Mouse (Mus musculus): ENCODE data around the gene Anapc7.

Gene Anapc7

DNA sequence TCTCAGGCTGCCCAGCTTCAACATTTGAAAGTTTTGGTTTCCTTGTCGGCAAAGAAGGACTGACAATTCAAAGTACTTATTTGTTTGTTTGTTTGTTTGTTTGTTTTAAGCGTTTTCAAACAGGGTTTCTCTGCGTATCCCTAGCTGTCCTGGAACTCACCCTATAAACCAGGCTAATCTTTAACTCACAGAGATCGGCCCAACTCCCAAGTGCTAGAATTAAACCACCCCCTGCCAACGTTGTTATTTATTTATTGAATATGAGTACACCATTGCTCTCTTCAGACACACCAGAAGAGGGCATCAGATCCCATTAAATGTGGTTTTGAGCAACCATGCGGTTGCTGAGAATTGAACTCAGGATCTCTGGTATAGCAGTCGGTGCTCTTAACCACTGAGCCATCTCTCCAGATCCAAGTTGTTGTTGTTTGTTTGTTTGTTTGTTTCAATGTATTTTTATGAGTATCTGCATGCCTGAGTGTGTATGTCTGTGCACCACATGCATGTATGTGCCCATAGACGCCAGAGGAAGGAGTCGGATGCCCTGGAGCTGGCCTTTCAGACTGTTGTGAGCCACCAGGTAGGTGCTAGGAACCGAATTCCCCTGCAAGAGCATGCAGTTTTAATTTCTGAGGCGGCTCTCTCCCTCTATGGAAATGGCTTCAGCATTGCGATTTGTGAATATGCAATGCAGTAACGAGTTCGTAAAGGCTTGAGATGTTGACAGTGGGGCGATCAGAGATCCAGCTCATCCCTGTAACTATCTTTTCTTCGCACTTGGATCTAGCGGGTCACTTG lies at the start of gene Anapc7:
Gene Anapc7, plus strand, starts transcription at position 423 of the 798 bp plus-strand sequence.
- DNase-seq (ENCODE audit: low read depth in 1 of 2, low spot score in 2 of 2), result no peak

DNA sequence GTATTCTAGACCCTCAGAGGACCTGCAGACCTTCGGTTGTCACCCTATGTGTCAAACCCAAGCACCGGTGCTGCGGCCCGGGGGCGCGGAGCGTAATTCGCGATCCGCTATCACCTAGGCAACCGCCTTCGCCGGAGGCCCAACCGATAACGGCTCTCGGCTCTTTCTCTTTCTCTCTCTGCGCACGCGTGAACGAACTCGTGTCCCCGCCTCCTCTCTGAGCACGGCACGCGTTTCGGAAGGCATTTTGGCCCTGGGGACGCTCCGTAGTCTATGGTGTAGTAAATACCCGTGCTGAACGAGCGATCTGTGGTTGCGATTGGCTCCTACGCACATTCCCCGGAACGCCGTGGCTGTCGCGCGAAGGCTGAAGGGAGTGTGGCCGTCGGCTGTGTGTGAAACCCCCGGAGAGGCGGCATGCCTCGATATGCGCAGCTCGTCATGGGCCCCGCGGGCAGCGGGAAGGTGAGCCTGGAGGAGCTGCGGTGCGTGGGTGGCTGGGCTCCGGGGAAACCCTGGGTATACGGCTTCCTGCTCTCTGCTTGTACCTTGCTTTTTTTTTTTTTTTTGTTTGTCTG lies 49.2 kb upstream of the Anapc7 start, which contains the start of gene Fam216a:
Gene Fam216a, minus strand, starts transcription at position 173 of the 578 bp plus-strand sequence.
- DNase-seq (ENCODE audit: low read depth in 1 of 2, low spot score in 2 of 2), result peak; percentile 91 to 94

DNA sequence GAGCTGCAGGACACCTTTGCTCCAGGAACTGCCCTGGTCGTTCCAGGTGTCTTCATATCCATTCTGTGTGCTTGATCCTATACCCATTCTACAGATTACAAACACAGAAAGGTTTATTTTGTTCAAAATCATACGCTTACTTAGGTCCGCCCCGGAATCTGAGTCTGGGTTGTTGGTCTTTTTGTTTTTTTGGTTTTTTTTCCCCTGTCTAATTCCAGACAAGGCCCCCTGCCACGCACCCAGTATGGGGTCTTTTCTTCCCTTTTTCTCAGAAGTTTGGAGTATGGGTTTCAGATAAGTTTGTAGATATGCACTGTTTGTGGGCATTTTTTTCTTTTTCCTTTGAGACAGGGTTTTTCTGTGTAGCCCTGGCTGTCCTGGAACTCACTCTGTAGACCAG lies 48.6 kb upstream of the Anapc7 start:
- no peak for DNase-seq (ENCODE audit: low read depth in 1 of 2, low spot score in 2 of 2)

DNA sequence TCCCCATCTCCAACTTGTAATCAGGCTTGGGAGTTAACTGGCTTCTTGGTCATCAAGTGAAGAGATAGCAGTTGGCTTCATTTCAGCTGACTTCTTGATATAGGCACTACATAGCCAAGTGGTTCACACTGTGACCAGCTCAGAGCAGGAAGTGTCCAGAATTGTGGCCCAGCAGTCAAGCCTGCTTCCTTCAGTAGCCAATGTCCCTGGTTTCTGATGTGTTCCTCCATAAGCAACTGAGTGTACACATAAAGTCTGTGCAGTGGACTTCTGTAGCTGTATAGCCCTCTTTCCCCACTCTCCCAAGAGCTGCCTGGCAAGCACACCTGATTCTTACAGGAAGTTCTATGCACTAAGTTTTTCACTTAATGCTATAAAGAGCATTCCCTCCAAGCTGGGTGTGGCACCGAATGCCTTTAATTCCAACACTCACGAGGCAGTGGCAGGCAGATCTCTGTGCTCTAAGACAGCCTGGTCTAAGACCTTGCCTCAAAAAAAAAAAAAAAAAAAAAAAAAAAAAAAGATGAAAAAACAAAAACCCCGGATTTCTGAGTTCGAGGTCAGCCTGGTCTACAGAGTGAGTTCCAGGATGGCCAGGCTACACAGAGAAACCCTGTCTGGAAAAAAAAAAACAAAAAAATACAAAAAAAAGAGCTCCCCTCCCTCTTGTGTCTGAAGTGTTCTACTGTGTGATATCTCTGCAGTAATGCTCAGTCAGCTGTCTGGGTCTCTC lies 44.2 kb upstream of the Anapc7 start:
- no peak for DNase-seq (ENCODE audit: low read depth in 1 of 2, low spot score in 2 of 2)

DNA sequence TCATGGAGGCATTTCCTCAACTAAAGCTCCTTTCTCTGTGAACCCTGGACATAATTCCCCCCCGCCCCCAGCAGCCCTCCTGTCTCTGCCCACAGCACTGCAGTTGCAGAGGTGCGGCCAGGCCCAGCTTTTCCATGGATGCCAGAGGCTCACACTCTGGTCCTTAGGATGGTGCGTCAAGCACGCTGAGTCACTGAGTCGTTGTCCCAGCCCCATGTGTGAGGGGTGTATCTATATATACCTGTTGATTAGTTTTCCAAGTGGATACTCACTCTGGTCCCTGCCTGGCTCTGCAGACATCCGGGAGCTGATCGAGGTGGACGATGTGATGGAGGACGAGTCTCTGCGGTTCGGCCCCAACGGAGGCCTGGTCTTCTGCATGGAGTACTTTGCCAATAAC lies 43.3 kb upstream of the Anapc7 start:
- DNase-seq (ENCODE audit: low read depth in 1 of 2, low spot score in 2 of 2), result no peak

DNA sequence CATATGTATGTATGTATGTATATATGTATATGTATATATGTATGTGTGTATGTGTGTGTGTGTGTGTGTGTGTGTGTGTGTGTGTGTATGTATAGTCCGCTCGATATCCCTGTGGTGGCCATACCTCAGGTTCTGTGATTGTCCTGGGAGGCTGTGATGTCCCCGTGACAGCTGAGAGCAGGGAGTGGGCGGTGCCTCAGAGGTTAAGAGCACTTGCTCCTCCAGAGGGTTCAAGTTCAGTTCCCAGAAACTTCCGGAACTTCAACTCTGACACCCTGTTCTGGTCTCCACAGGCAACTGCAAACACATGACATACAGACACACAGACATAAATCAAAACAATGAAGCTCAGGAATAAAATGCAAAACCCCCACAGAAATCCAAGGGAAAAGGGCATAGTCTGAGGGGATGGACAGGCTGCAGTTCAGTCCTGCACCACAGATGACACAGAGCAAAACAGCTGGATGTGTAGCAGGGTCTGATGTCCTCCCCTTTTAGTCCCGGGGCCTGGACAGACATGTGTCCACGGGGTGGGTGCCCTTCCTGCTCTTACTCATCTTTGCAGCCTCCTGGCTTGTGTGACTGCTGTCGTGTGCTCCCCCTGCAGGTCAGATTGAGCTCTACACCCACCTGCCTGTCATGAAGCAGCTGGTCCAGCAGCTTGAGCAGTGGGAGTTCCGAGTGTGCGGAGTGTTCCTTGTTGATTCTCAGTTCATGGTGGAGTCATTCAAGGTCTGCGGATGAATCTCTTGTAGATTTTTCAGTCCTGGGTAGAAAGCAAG lies 41.9 kb upstream of the Anapc7 start:
- DNase-seq (ENCODE audit: low read depth in 1 of 2, low spot score in 2 of 2), result peak; percentile 49 to 50

DNA sequence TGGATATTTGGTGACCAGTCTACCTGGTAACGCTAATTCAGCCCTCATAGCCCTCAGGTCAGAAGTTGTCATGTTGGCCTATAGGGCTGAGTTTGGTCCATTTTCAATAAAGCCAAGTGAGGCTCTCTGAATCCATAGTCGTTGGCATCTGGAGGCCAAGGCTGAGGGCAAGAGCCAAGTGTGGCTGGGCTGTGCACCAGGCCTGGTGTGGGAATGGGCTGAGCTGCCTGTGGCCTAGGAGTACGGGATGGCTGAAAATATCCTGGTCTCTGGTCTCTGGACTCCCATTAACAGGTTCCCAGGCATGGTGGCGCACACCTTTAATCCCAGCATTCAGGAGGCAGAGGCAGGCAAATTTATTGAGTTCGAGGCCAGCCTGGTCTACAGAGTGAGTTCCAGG lies 31.5 kb upstream of the Anapc7 start:
- no peak for DNase-seq (ENCODE audit: low read depth in 1 of 2, low spot score in 2 of 2)

DNA sequence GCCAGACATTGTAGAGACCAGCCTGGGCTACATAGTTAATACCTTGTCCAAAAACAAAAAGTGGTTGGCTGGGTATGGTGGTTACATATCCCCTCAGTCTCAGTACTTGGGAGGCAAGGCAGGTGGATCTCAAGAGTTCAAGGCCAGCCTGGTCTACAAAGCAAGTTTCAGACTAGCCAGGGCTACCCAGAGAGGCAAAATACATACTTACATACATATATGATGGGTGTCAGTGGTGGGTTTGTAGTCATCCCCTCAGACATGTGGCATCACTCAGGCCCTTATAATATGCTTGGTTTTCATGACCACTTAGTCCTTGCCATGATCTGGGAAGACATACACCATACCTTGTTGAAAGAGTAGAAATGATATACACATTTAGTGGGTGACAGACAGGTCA lies 30.8 kb upstream of the Anapc7 start:
- no peak for DNase-seq (ENCODE audit: low read depth in 1 of 2, low spot score in 2 of 2)

DNA sequence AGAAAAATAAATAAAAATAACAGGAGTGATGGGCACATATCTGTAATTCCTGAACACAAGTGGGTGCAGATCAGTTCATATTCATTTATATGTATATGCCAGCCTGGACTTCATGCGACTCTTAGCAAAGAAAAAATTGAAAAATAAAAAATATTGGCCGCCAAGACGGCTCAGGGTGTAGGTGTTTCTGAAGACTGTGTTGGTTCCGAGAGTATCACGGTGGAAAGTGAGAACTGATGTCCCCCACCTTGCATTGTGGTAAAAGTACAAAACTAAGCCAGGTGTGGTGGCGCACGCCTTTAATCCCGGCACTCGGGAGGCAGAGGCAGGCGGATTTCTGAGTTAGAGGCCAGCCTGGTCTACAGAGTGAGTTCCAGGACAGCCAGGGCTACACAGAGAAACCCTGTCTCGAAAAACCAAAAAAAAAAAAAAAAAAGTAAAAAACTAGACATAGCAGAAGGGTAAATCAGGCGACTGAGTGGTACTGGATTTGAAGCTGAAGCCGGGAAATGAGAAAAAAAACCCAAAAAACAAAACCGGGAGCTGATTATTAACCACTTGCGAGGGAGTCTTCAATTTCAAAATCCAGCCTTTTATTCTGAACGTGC lies 30.2 kb upstream of the Anapc7 start:
- no peak for DNase-seq (ENCODE audit: low read depth in 1 of 2, low spot score in 2 of 2)

DNA sequence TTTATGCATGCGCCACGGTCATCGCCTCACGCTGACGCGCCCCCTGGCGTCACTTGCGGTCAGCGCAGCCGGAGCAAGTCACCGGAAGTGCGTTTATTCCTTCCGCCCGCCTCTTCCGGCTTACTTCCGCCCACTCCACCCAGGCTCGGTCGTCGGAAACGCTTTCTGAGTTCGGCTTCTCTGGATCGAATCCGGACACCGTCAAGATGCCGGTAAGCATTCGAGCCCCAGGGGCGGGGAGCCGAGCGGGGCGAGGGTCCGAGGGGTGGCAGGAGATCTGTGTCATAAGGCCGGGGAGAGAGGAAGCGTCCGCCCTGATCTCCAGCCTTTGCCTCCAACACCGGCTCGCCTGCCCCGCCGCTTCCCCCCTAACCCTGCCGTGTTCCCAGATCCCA lies 29.7 kb upstream of the Anapc7 start, which contains the start of gene Arpc3:
Gene Arpc3, plus strand, starts transcription at position 93 of the 395 bp plus-strand sequence.
- DNase-seq (ENCODE audit: low read depth in 1 of 2, low spot score in 2 of 2), result peak; percentile 69 to 87

DNA sequence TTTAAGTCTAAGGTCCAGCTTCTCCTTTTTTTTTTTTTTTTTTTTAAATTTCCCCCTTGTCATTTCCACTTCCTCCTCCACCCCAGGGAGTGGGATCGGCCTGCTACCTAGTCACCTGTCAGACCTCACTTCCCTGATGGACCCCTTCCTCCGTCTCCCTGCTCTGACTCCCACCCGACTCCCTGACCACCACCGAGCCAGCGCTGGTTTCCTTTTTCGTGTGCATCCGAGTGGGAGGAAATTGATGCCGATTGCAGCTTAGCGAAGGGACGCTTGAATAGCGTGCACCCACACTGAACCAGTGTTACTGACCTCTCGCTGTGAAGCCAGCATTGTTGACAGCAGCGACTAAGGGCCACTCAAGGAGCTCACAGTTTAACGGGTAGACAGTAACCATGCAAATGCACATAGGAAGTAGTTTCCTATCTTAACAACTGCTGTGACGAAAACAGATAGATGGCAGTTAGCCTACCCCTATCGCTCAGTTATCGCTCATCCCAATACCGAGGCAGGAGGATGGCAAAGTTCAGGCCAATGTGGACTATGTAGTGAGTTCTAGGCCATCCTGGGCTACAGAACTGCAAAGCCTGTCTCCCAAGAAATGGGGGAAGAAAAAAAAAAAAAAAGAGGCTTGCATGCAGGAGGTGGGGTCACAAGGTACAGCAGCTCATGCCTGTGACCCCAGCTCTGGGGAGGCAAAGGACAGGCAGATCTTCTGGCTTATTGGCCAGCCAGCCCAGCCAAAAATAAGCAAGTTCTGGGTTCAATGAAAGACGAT lies 29.1 kb upstream of the Anapc7 start:
- peak in 1 of 2 experiments; percentile 25 for DNase-seq (ENCODE audit: low read depth in 1 of 2, low spot score in 2 of 2)

DNA sequence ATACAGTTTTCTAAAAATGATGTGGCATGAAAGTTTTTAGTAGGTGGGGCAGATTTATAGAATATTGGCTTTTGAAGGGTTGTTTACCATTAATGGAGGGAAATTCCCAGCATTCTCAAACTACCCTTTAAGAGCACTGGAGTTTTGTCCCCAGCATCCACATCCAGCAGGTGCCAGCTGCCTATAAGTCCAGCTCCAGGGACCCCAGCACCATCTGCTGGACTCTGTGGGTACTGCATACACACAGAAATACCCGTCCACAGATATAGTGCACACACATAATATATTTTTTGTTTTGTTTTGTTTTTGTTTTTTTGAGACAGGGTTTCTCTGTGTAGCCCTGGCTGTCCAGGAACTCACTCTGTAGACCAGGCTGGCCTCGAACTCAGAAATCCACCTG lies 27.6 kb upstream of the Anapc7 start:
- peak in 1 of 2 experiments; percentile 68 for DNase-seq (ENCODE audit: low read depth in 1 of 2, low spot score in 2 of 2)

DNA sequence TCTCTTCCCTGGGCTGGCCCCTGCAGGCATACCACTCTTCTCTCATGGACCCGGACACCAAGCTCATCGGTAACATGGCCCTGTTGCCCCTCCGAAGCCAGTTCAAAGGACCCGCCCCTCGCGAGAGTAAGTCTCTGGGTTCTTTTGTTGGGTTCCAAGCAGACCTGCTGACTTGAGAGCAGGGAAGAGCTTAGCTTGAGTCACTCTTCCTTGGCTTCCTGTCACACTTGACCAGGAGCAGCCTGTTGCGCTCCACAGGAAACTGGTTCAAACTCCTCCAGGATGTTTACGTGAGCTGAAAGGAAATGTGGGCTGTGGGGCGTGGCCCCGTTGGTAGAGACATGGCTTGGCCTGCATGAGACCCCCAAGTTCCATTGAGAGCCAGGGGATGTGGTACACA lies 24.7 kb upstream of the Anapc7 start:
- no peak for DNase-seq (ENCODE audit: low read depth in 1 of 2, low spot score in 2 of 2)

DNA sequence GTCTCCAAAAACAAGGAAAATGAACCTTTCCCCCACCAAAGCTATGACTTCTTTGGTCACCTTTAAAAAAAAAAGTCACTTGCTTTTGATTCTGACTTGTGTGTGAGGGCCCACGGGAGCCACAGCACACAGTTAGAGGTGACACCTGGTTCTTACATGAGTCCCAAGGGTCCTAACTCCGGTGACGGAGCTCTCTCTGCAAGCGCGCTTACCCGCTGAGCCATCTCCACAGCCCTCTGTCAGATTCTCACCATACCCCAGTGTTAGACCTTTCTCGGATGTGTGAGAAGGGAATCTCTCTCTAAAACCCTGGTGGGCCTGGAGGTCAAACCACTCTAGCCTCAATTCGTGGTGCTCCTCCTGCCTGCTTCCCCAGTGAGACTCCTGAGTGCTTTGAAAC lies 24.0 kb upstream of the Anapc7 start:
- DNase-seq (ENCODE audit: low read depth in 1 of 2, low spot score in 2 of 2), result no peak

DNA sequence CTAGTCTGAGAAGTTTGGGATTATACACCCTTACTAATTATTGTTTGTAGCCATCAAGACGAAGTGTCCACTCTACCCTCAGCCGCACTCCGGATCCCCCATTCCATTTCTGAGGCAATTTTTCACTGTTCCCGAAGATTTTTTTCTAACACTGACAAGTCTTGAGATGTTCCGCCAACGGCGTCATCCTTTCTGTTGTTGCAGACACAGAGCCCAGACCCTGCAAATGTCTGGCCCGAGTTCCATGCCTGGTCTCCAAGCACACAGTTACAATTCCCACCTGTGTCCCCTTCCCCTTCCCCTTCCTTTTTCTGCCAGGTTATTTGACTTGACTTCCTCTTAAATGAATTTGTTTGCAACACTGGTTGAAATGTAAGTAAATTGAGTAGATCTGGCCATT lies 21.6 kb upstream of the Anapc7 start:
- no peak for DNase-seq (ENCODE audit: low read depth in 1 of 2, low spot score in 2 of 2)

DNA sequence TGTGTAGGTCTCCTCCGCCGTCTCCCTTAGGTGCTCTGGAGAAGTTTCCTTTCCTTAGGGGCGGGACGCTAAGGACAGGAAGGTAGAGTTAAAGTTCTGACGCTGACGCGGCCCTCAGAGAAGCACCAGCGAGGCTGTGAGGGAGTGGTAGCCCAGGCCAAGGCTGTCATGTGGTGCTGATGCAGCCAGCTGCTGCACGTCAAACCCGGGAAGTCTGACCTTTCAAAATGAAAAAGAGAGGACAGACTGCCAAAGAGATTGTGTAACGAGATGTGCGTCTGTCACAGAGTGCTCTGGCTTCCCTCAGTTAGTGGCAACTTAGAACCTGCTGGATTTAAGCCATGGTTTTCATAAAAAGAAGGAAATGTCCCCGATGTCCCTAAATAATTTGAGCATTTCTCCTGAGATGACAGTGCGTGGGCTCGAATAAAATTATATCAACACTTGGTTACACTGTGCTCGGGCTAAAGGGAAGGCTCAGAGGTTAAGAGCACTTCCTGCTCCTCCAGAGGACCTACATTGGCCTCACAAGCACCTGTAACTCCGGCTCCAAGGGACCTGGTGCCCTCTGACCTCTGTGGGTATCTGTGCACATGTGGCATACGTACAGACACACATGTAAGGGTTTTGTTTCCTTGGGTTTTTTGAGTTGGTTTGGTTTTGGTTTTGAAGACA lies 20.7 kb upstream of the Anapc7 start:
- DNase-seq (ENCODE audit: low read depth in 1 of 2, low spot score in 2 of 2), result no peak

DNA sequence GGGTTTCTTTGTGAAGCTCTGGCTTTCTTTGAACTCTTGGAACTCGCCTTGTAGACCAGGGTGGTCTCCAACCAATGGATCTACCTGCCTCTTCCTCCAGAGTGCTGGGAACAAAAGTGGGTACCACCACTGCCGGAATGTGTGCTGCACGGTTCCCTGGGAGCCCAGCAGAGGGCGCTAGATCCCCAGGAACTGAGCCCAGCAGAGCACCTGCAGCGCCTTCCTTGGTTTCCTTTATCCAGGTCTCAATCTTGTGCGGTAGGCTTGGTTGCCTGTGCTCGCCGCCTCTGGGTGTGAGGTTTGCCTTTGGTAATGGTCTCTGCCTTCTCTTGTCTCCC lies 20.2 kb upstream of the Anapc7 start:
- DNase-seq (ENCODE audit: low read depth in 1 of 2, low spot score in 2 of 2), result no peak

DNA sequence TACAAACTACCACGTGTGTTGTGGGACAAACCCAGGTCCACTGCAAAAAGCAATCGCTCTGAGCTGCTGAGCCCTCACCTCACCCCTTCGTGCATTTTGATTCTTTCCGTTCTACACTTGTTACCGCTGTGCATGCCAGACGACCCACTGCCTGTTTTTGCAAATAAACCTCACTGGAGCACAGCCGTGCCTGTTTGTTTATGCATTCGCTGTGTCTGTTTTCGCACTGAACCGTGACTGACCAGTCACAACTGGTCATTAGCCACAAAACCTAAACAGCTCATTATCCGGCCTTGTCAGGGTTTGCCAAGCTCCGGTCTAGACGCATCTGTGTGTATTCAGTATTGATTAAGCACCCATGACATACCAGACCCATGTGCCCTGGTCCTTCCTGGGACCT lies 19.3 kb upstream of the Anapc7 start:
- DNase-seq (ENCODE audit: low read depth in 1 of 2, low spot score in 2 of 2), result no peak

DNA sequence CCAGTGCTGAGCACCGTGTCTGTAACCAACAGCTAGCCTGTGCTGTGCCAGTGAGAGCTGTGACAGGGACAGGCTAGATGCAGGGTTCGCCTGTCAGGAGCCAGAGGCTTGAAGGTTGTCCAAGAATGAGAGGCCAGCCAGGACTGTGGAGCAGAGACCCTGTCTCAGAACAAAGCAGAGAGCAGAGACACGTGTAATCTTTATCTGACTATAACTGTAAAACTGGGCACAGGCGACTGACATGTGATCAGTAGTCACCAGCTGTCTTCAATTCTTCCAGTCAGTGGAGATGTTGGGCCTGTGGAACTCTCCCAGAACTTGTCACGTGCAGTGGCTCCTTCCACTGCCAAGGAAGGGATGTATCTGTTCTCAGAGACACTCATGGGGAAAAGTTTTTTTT lies 18.7 kb upstream of the Anapc7 start:
- DNase-seq (ENCODE audit: low read depth in 1 of 2, low spot score in 2 of 2), result no peak

DNA sequence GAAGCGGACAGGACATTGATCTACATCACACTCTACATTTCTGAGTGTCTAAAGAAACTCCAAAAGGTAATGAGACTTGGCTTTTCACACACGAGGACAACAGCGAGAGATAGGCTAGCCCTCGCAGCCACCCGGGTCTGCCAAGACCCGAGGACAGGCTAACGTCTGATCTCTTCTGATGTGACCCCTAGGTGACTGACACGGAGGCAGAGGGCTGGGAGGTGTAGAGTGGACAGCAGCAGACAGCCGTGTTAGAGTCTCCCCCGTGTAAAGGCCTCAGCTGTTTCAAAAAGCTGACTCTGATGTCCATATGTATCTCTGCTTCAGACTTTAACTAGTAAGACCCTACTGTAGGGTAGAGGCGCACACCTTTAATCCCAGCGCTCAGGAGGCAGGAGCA lies 18.1 kb upstream of the Anapc7 start:
- no peak for DNase-seq (ENCODE audit: low read depth in 1 of 2, low spot score in 2 of 2)

Data from monocyte, adult 2 months (primary cell).